21 mouse cellular contexts compared by ENCODE assay signal in the genomic region with DNA sequence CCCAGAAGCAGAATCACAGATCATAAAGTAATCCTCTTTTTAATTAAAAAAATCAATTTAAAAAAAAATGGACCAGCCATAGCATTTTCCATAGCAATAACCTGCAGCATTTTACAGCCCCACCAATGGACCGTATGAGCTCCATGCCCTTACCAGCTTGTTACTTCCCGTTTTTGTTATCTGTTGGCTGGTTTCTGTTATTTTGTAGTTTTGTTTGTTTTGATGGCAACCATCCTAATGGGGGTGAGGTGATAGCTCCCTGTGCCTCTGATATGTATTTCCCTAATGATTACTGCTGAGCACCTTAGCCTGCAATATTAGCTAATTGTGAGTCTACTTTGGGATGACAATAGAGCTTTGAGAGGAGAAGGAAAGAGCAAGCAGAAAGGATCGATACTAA.
"Had no signal": no experiment of that assay in that cellular context is flagged by ENCODE, and none has a peak within 500 bp of the region (broad histone marks: within the 10 kb centered on the region; RNA-seq: fewer than 3 reads in every experiment).

No protein-coding gene starts in this region.

- H3K36me3 ChIP-seq: heart, embryonic 10.5 days; heart, embryonic 12.5 days; hindbrain, embryonic 13.5 days; hindbrain, embryonic 15.5 days; limb, embryonic 10.5 days; limb, embryonic 12.5 days; liver, embryonic 13.5 days had no signal

- DNase-seq: gastrocnemius, postnatal 10 days; gastrocnemius, postnatal 25 days; heart, adult 18-20 months; heart, postnatal 10 days; kidney, adult 18-20 months; kidney, adult 8-10 months; kidney, postnatal 10 days; kidney, postnatal 25 days; kidney, postnatal 4 days; liver; liver, embryonic 13.5 days had no signal

- ATAC-seq: hindbrain, postnatal 0 days; intestine, embryonic 16.5 days had no signal

- H3K27me3 ChIP-seq: heart, embryonic 12.5 days; hindbrain, embryonic 15.5 days had no signal

- H3K9me3 ChIP-seq: heart, embryonic 10.5 days; heart, embryonic 12.5 days; hindbrain, embryonic 13.5 days; hindbrain, embryonic 15.5 days; limb, embryonic 10.5 days; limb, embryonic 12.5 days; liver, embryonic 13.5 days had no signal

- H3K4me1 ChIP-seq: liver, embryonic 13.5 days had no signal

- H3K4me3 ChIP-seq: heart, embryonic 10.5 days; heart, embryonic 12.5 days; hindbrain, embryonic 13.5 days; hindbrain, embryonic 15.5 days; layer of hippocampus, adult 2 months; left cerebral cortex, adult 2 months; limb, embryonic 10.5 days; limb, embryonic 12.5 days; liver, embryonic 13.5 days had no signal
